Mouse (Mus musculus): ENCODE data around the gene Acap1. TPM values are rescaled to one million over a fixed set of nuclear protein-coding genes. Genes with fewer than 3 reads are reported as not detected.
"Not testable (repeated sequence)": the region's sequence is repeated elsewhere in the genome, so short reads cannot be mapped to it uniquely, and the experiment has no call there.

Acap1 gene
- polyA plus RNA-seq, 1 experiment from 2014 or later, result 0.60 TPM

GRCm38 (mm10) chr11:69872451-69872850, 22.9 kb downstream of the Acap1 start:
- Histone ChIP-seq H3K27ac (replicated peaks; ENCODE audit: low read depth, low read length) (no peak overlapping the region), H3K36me3 (replicated peaks; ENCODE audit: control insufficient read depth, insufficient read depth, low read depth, low read length) (no peaks in the 10 kb centered on the region), H3K9ac (replicated peaks; ENCODE audit: low read length) (no peak overlapping the region), H3K4me2 (ENCODE audit: low read depth, low read length) (no peak overlapping the region), H3K4me3 (ENCODE audit: low read depth, low read length) (no peak overlapping the region), H3K4me1 (ENCODE audit: control insufficient read depth, insufficient read depth, low read length) (peaks cover 3% of the 10 kb centered on the region; the same call in 1 of the 2 replicates), H3K27me3 (ENCODE audit: control insufficient read depth, insufficient read depth, low read length) (no peaks in the 10 kb centered on the region), H3K9me3 (replicated peaks; ENCODE audit: control insufficient read depth, low read length) (no peaks in the 10 kb centered on the region)
- DNase-seq (ENCODE audit: low spot score), result no peak
- ATAC-seq (replicated peaks; ENCODE audit: insufficient number of reproducible peaks, low FRiP score, low TSS enrichment, low read depth), result no peak
- WGBS, result 91% methylated on average over 4 of the region's 4 CpGs

DNA sequence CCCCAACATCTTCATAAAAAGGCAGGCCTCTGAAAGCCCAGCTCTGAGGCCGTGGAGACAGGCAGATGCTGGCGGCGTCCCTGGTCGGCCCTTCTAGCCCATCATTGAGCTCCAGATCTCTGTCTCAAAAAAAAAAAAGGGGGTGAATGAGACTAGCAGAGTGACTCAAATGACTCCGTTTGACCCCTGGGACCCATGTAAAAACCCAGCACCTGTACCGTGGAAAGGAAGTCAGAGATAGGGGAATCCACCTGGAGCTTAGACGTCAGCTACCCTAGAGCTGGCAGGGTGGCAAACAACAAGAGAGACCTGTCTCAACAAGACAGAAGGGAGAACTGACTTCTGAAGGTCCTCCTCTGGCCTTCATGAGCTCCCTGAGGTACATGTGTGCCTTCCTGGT, 23.5 kb downstream of the Acap1 start:
- 83% methylated on average over 7 of the region's 7 CpGs for WGBS
- H3K27me3 ChIP-seq (ENCODE audit: control insufficient read depth, insufficient read depth, low read length), result no peaks in the 10 kb centered on the region
- H3K36me3 ChIP-seq (replicated peaks; ENCODE audit: control insufficient read depth, insufficient read depth, low read depth, low read length), result no peaks in the 10 kb centered on the region
- ATAC-seq (replicated peaks; ENCODE audit: insufficient number of reproducible peaks, low FRiP score, low TSS enrichment, low read depth), result no peak
- no peak overlapping the region for H3K4me2 ChIP-seq (ENCODE audit: low read depth, low read length)
- H3K9ac ChIP-seq (replicated peaks; ENCODE audit: low read length), result no peak overlapping the region
- no peaks in the 10 kb centered on the region for H3K4me1 ChIP-seq (ENCODE audit: control insufficient read depth, insufficient read depth, low read length)
- H3K27ac ChIP-seq (replicated peaks; ENCODE audit: low read depth, low read length), result no peak overlapping the region
- no peak for DNase-seq (ENCODE audit: low spot score)
- H3K4me3 ChIP-seq (ENCODE audit: low read depth, low read length), result no peak overlapping the region
- H3K9me3 ChIP-seq (replicated peaks; ENCODE audit: control insufficient read depth, low read length), result no peaks in the 10 kb centered on the region

DNA sequence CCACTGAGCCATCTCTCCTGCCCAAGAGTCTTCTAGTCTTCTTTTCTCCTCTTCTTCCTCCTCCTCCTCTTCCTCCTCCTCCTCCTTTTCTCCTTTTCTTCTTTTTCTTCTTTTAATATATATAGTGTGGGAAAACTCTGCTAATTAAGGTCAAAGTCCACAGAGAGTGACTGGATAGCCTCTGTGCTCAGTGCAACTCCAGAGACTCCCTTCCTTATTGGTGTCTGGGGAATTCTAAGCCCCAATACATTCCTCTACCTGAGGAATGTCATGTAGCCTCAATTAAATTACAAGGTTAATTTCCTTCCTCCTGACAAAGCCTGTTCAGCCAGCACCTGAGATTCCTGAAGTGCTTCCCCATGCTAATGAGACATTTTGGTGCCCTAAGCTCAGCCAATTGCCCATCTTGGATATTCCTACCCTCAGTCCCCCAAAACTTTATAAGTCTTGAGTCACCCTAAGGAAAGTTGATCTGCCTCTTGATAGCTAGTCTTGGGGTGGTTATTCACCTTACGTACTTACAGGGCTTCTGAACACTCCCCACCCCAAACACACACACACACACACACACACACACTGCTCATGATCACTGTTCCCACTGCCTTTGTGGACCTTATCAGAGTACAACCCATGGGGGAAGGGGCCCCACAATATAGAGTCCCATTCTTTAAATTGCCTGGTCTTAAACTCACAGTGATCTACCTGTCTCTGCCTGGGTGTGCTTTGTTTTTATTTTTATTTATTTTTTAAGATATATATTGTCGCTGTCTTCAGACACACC, 24.9 kb downstream of the Acap1 start:
- 82% methylated on average over 2 of the region's 2 CpGs for WGBS
- Histone ChIP-seq H3K9ac (replicated peaks; ENCODE audit: low read length) (no peak overlapping the region), H3K9me3 (replicated peaks; ENCODE audit: control insufficient read depth, low read length) (no peaks in the 10 kb centered on the region), H3K4me3 (ENCODE audit: low read depth, low read length) (no peak overlapping the region), H3K4me1 (ENCODE audit: control insufficient read depth, insufficient read depth, low read length) (no peaks in the 10 kb centered on the region), H3K4me2 (ENCODE audit: low read depth, low read length) (no peak overlapping the region), H3K27me3 (ENCODE audit: control insufficient read depth, insufficient read depth, low read length) (no peaks in the 10 kb centered on the region), H3K36me3 (replicated peaks; ENCODE audit: control insufficient read depth, insufficient read depth, low read depth, low read length) (no peaks in the 10 kb centered on the region), H3K27ac (replicated peaks; ENCODE audit: low read depth, low read length) (no peak overlapping the region)
- DNase-seq (ENCODE audit: low spot score) (no peak), ATAC-seq (replicated peaks; ENCODE audit: insufficient number of reproducible peaks, low FRiP score, low TSS enrichment, low read depth) (no peak)

GRCm38 (mm10) chr11:69867335-69867734, 28.0 kb downstream of the Acap1 start:
- ATAC-seq (replicated peaks; ENCODE audit: insufficient number of reproducible peaks, low FRiP score, low TSS enrichment, low read depth), result no peak
- 71% methylated on average over 9 of the region's 9 CpGs for WGBS
- H3K9me3 ChIP-seq (replicated peaks; ENCODE audit: control insufficient read depth, low read length), result no peaks in the 10 kb centered on the region
- H3K27me3 ChIP-seq (ENCODE audit: control insufficient read depth, insufficient read depth, low read length), result no peaks in the 10 kb centered on the region
- H3K9ac ChIP-seq (replicated peaks; ENCODE audit: low read length), result no peak overlapping the region
- no peaks in the 10 kb centered on the region for H3K36me3 ChIP-seq (replicated peaks; ENCODE audit: control insufficient read depth, insufficient read depth, low read depth, low read length)
- H3K4me2 ChIP-seq (ENCODE audit: low read depth, low read length), result no peak overlapping the region
- H3K4me3 ChIP-seq (ENCODE audit: low read depth, low read length), result no peak overlapping the region
- DNase-seq (ENCODE audit: low spot score), result no peak
- H3K27ac ChIP-seq (replicated peaks; ENCODE audit: low read depth, low read length), result no peak overlapping the region
- no peaks in the 10 kb centered on the region for H3K4me1 ChIP-seq (ENCODE audit: control insufficient read depth, insufficient read depth, low read length)

DNA sequence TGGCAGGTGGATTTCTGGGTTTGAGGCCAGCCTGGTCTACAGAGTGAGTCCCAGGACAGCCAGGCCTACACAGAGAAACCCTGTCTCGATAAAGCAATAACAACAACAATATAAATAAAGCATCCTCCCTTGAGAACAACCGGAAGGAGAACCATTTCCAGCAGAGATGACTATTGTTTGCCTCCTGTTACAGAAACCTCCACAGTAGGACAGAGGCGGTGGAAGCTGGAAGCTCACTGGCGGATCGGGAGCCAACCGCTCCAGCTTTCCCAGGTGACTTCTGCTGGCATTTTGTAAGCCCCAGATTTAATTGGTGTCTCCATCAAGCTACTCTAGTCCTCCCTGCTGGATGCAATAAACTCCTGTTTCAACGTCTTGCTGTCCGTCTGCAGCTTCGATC, 29.8 kb downstream of the Acap1 start:
- no peak overlapping the region for H3K4me3 ChIP-seq (ENCODE audit: low read depth, low read length)
- ATAC-seq (replicated peaks; ENCODE audit: insufficient number of reproducible peaks, low FRiP score, low TSS enrichment, low read depth), result no peak
- H3K27me3 ChIP-seq (ENCODE audit: control insufficient read depth, insufficient read depth, low read length), result no peaks in the 10 kb centered on the region

GRCm38 (mm10) chr11:69864138-69864860, 31.0 kb downstream of the Acap1 start:
- Histone ChIP-seq H3K4me3 (ENCODE audit: low read depth, low read length) (no peak overlapping the region), H3K27ac (replicated peaks; ENCODE audit: low read depth, low read length) (no peak overlapping the region), H3K9me3 (replicated peaks; ENCODE audit: control insufficient read depth, low read length) (no peaks in the 10 kb centered on the region), H3K27me3 (ENCODE audit: control insufficient read depth, insufficient read depth, low read length) (no peaks in the 10 kb centered on the region; the same call in 1 of the 2 replicates), H3K36me3 (replicated peaks; ENCODE audit: control insufficient read depth, insufficient read depth, low read depth, low read length) (no peaks in the 10 kb centered on the region), H3K4me2 (ENCODE audit: low read depth, low read length) (no peak overlapping the region), H3K9ac (replicated peaks; ENCODE audit: low read length) (no peak overlapping the region), H3K4me1 (ENCODE audit: control insufficient read depth, insufficient read depth, low read length) (no peaks in the 10 kb centered on the region)
- DNase-seq (ENCODE audit: low spot score), result no peak
- ATAC-seq (replicated peaks; ENCODE audit: insufficient number of reproducible peaks, low FRiP score, low TSS enrichment, low read depth), result no peak
- WGBS, result 63% methylated on average over 8 of the region's 8 CpGs

More for the DNA sequence above, 29.8 kb downstream of the Acap1 start:
- no peaks in the 10 kb centered on the region for H3K36me3 ChIP-seq (replicated peaks; ENCODE audit: control insufficient read depth, insufficient read depth, low read depth, low read length)
- no peak overlapping the region for H3K4me2 ChIP-seq (ENCODE audit: low read depth, low read length)
- no peak overlapping the region for H3K27ac ChIP-seq (replicated peaks; ENCODE audit: low read depth, low read length)
- H3K9me3 ChIP-seq (replicated peaks; ENCODE audit: control insufficient read depth, low read length), result no peaks in the 10 kb centered on the region
- H3K4me1 ChIP-seq (ENCODE audit: control insufficient read depth, insufficient read depth, low read length), result no peaks in the 10 kb centered on the region
- 88% methylated on average over 9 of the region's 9 CpGs for WGBS
- H3K9ac ChIP-seq (replicated peaks; ENCODE audit: low read length), result no peak overlapping the region
- DNase-seq (ENCODE audit: low spot score), result no peak

GRCm38 (mm10) chr11:69863729-69864128, 31.6 kb downstream of the Acap1 start:
- H3K27ac ChIP-seq (replicated peaks; ENCODE audit: low read depth, low read length); H3K27me3 ChIP-seq (ENCODE audit: control insufficient read depth, insufficient read depth, low read length); H3K36me3 ChIP-seq (replicated peaks; ENCODE audit: control insufficient read depth, insufficient read depth, low read depth, low read length); H3K4me2 ChIP-seq (ENCODE audit: low read depth, low read length); H3K9ac ChIP-seq (replicated peaks; ENCODE audit: low read length); H3K4me1 ChIP-seq (ENCODE audit: control insufficient read depth, insufficient read depth, low read length); H3K4me3 ChIP-seq (ENCODE audit: low read depth, low read length); ATAC-seq (replicated peaks; ENCODE audit: insufficient number of reproducible peaks, low FRiP score, low TSS enrichment, low read depth); H3K9me3 ChIP-seq (replicated peaks; ENCODE audit: control insufficient read depth, low read length); DNase-seq (ENCODE audit: low spot score): not testable (repeated sequence)
- WGBS, result 81% methylated on average over 3 of the region's 3 CpGs
